Mouse (Mus musculus) kidney, embryonic 14.5 days (tissue): Measurements from ENCODE around the gene Slc22a12. TPM values are rescaled to one million over a fixed set of nuclear protein-coding genes. Genes with fewer than 3 reads are reported as not detected.

Experiments used
- ATAC-seq: fragments of 200-750 bp; cut with Nextera tagmentation; 2 replicates; pipeline ENCODE4 v1.8.0; 2017; ENCODE audit warnings: moderate number of reproducible peaks, mild to moderate bottlenecking, moderate TSS enrichment, moderate library complexity; ENCODE audit not compliant: low FRiP score, low TSS enrichment
- H3K27ac ChIP-seq: fragments of 300-500 bp; sonication (generic); 2 replicates; pipeline ENCODE4 v1.5.1; 2014; ENCODE audit warnings: low read depth, mild to moderate bottlenecking, low read length, moderate library complexity, mixed read lengths
- H3K27me3 ChIP-seq: fragments of 300-500 bp; sonication (generic); 2 replicates; pipeline ENCODE4 v1.6.1; 2014; ENCODE audit warnings: mild to moderate bottlenecking, low read length; ENCODE audit not compliant: control insufficient read depth, insufficient read depth
- H3K36me3 ChIP-seq: fragments of 300-500 bp; sonication (generic); 2 replicates; pipeline ENCODE4 v1.6.1; 2014; ENCODE audit warnings: low read length, mixed read lengths; ENCODE audit not compliant: control insufficient read depth, insufficient read depth
- H3K4me1 ChIP-seq: fragments of 300-500 bp; sonication (generic); 2 replicates; pipeline ENCODE4 v1.6.1; 2014; ENCODE audit warnings: low read length, mixed read lengths; ENCODE audit not compliant: control insufficient read depth, insufficient read depth
- H3K4me2 ChIP-seq: fragments of 300-500 bp; sonication (generic); replicated peaks from 2 replicates; pipeline ENCODE4 v1.6.1; 2014; ENCODE audit warnings: low read depth, mild to moderate bottlenecking, low read length
- H3K4me3 ChIP-seq: fragments of 300-500 bp; sonication (generic); 2 replicates; pipeline ENCODE4 v1.5.1; 2014; ENCODE audit warnings: mild to moderate bottlenecking, low read length
- H3K9ac ChIP-seq: fragments of 300-500 bp; sonication (generic); 2 replicates; pipeline ENCODE4 v1.6.1; 2014; ENCODE audit warnings: low read depth, mild to moderate bottlenecking, low read length, moderate library complexity
- H3K9me3 ChIP-seq: fragments of 300-500 bp; sonication (generic); 2 replicates; pipeline ENCODE4 v1.6.1; 2016; ENCODE audit warnings: low read length; ENCODE audit not compliant: control insufficient read depth
- WGBS: fragments of 180-500 bp; shearing (Covaris S2); extraction: QIAGEN DNeasy Blood & Tissue Kit; methylation state at CpG from one replicate; pipeline ENCODE4 v1.1.7; 2014; 5-methylcytosine and 5-hydroxymethylcytosine counted together
- polyA plus RNA-seq: library from polyadenylated mRNA; unstranded; fragments of >200 nt; fragmentation: Nextera tagmentation; extraction: Ambion mirVana; gene quantifications from 2 replicates; pipeline ENCODE4 v1.2.1, GENCODE M21; 2014

Gene Slc22a12
- polyA plus RNA-seq, 1 experiment from 2014 or later, result 1.8 TPM

DNA sequence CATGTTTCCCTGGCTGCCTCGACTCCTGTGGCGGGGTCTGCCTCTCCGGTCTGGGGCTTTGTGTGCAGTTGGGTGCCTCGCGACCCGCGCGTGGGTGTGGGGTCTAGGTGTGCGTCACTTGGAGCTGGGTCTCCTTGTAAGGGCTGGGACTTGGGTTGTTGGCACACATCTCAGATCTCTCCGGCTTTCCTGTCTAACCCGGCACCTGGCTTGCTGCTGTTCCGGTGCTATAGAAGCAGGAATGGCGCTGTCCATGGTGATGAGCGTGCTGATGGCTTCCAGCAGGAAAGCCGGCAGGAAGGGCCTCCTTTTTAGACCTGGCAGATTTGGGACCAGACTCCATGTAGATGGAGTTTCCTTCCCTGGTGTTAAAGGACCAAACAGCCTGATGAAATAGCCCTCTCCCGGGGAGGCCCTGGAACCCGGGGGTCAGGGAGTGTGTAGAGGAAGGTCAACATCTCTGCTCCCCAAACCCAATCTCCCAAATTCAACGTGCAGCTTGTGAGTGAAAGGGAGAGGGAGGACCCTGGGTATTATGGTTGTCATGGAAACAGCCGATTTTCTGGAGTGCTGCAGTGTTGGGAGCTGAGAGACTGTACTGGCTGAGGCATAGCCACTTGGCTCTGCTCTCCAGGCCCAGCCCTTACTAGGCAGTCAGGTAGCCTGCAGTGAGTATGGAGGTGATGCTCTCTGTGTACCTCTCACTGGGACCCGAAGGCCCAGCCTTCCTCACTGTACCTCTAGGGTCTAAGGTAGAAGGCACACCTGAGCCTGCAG is 40.1 kb downstream of the Slc22a12 start:
- H3K36me3 ChIP-seq, result no peaks in the 10 kb centered on the region
- no peaks in the 10 kb centered on the region for H3K9me3 ChIP-seq
- peaks cover 29% of the 10 kb centered on the region; the same call in 1 of the 2 replicates for H3K4me1 ChIP-seq
- ATAC-seq, result peak; percentile 10; the same call in 1 of the 2 replicates
- H3K27ac ChIP-seq, result no peak overlapping the region
- H3K27me3 ChIP-seq, result peaks cover 47% of the 10 kb centered on the region
- H3K9ac ChIP-seq, result no peak overlapping the region
- WGBS, result 4% methylated on average over 20 of the region's 20 CpGs
- H3K4me3 ChIP-seq, result peak overlapping the region; percentile 24
- peak overlapping the region; percentile 62 for H3K4me2 ChIP-seq

DNA sequence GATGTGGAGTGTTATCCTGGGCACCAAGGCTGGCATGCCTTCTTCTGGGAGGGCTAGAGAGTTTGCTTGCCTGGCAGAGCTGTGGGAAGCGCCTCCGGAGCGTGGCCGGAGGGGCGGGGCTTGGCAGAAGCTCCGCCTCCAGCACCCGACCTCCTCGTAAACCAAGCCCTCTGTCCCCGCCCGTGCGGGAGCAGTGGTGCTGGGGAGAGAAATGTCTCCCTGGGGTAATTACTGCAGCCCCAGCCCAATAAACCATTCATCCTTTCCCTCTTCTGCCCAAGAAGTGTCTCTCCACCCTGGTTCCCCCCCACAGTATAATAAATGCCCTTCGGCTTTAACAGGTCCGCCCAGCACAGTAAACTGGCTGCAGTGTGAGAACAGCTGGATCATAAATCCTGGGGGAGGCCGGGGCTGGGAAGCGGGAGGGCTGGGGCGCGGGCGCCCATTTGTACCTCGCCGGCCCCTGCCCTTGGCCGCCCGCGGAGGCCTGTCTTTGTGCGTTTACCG is 40.7 kb downstream of the Slc22a12 start:
- H3K4me1 ChIP-seq, result peaks cover 28% of the 10 kb centered on the region; the same call in 1 of the 2 replicates
- peaks cover 48% of the 10 kb centered on the region for H3K27me3 ChIP-seq
- under 1% methylated on average over 19 of the region's 25 CpGs for WGBS
- H3K4me3 ChIP-seq, result peak overlapping the region; percentile 24
- peak; percentile 57 for ATAC-seq
- no peak overlapping the region for H3K9ac ChIP-seq
- no peaks in the 10 kb centered on the region for H3K36me3 ChIP-seq
- no peak overlapping the region for H3K27ac ChIP-seq
- H3K9me3 ChIP-seq, result no peaks in the 10 kb centered on the region
- H3K4me2 ChIP-seq, result peak overlapping the region; percentile 62

DNA sequence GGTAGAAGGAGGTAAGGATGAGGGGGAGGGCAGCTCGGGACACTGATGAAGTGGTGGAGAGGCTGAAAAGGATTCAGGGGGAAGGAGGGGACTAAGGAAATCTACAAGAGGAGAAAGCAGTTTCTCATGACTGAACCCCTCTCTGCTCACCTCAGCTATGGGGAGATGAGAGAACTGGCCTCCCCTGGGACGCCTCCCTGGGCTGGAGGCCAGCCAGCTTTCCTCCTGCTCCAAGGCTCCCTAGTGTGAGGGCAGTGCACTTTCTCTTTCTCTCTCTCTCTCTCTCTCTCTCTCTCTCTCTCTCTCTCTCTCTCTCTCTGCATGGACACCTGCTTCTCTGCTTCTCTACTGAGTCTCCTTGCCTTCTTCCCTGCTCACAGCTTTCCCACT is 42.2 kb downstream of the Slc22a12 start:
- ATAC-seq, result no peak
- no peak overlapping the region for H3K4me2 ChIP-seq
- no peak overlapping the region for H3K4me3 ChIP-seq
- 39% methylated on average over 2 of the region's 2 CpGs for WGBS
- H3K36me3 ChIP-seq, result no peaks in the 10 kb centered on the region
- H3K4me1 ChIP-seq, result peaks cover 34% of the 10 kb centered on the region; the same call in 1 of the 2 replicates
- peaks cover 53% of the 10 kb centered on the region for H3K27me3 ChIP-seq
- H3K9ac ChIP-seq, result no peak overlapping the region
- no peak overlapping the region for H3K27ac ChIP-seq
- no peaks in the 10 kb centered on the region for H3K9me3 ChIP-seq

DNA sequence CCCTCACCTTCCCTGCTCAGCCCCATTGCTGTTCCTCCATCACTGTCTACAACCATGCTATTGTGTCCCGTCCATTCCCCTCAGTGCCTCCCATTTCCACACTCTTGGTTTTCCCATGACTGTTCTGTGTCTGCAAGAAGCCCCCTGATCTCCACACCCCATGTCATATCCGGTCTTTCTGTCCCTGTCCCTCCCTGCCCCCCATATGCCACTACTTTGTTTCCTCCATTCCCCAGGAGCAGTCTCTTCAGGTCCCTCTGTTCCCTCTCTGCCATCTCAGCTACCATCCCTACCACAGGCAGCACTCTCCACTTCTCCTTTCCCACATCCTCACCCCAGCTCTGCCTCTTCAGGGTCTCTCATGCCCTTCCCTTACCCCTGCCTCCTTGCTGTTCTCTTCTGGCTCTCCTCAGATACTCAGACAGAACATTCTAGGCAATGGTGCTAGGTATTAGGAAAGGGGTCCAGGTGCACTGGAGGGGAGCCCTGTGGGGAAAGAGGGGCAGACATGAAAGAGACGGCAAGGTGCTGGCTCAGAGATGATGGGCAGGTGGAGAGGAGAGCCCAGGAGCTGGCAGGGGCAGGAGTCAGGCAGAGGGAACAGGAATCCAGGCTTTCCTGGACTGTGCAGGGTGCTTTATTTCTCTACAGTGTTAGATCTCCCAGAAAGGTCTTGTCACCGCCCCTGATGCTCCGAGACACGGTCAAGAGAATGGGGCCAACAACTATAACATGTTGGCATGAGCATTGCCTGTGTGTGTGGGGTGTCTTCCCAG is 42.8 kb downstream of the Slc22a12 start:
- H3K9ac ChIP-seq, result no peak overlapping the region
- 52% methylated on average over 6 of the region's 6 CpGs for WGBS
- H3K4me3 ChIP-seq, result no peak overlapping the region
- no peak overlapping the region for H3K4me2 ChIP-seq
- H3K27ac ChIP-seq, result no peak overlapping the region
- peaks cover 59% of the 10 kb centered on the region for H3K27me3 ChIP-seq
- no peaks in the 10 kb centered on the region for H3K9me3 ChIP-seq
- ATAC-seq, result no peak
- peaks cover 34% of the 10 kb centered on the region; the same call in 1 of the 2 replicates for H3K4me1 ChIP-seq
- H3K36me3 ChIP-seq, result no peaks in the 10 kb centered on the region

DNA sequence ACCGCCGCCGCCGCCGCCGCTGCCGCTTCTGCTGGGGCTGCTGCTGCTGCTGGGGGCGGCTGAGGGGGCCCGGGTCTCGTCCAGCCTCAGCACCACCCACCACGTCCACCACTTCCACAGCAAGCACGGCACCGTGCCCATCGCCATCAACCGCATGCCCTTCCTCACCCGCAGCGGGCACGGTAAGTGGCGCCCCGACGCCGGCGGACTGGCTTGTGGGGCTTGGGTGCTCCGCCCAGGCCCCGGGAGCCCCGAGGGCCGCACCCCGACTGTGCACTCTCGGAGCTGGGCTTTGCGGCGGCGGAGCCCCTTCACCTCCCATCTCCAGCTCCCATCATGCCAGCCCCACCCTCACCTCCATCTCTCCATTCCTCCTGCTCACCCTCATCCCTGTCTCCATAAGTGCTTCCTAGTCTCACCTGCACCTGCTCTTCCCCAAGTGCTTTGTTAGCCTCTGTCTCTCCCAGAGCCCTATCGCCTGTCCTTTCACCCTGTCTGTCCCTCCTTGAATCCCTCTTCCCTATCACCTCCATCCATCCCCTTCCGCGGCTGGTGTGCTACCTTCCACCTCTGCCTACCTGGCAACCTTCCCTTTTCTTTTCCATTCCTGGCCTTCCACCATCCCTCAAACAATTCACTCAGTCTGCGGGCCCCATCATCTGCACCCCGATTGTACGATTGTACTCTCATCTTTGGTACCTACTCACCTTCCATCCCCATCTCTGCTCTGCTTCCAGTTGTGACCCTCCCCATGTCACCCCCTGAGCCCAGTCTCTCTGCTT is 44.3 kb downstream of the Slc22a12 start:
- Histone ChIP-seq H3K27me3 (peaks cover 64% of the 10 kb centered on the region), H3K27ac (no peak overlapping the region), H3K36me3 (no peaks in the 10 kb centered on the region), H3K9ac (peak overlapping the region; percentile 66; the same call in 1 of the 2 replicates), H3K4me3 (peak overlapping the region; percentile 60), H3K4me2 (peak overlapping the region; percentile 91), H3K4me1 (peaks cover 29% of the 10 kb centered on the region; the same call in 1 of the 2 replicates), H3K9me3 (no peaks in the 10 kb centered on the region)
- no peak for ATAC-seq
- 5% methylated on average over 27 of the region's 38 CpGs for WGBS

DNA sequence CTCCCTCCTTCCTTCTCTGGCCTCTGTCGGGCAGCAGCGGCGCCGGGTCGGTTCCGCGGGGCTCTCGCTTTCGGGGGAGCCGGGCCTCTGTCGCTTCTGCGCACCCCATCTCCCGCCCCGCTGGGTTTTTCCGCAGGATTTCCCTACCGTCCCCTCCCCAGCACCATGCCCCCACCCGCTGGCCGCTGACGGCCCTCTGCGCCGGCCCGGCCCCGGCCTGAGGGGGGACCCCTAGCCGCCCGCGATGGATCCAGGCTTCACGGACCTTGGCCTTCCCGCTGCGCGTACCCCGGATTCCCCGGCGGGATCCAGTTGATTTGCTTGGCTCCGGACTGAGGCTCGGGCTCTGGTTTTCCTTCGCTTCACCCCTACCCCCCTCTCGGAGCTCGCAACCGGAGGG is 45.0 kb downstream of the Slc22a12 start:
- peak; percentile 8; the same call in 1 of the 2 replicates for ATAC-seq
- Histone ChIP-seq H3K27ac (no peak overlapping the region), H3K27me3 (peaks cover 64% of the 10 kb centered on the region), H3K9ac (peak overlapping the region; percentile 66), H3K4me2 (peak overlapping the region; percentile 91), H3K9me3 (no peaks in the 10 kb centered on the region), H3K4me1 (peaks cover 27% of the 10 kb centered on the region; the same call in 1 of the 2 replicates), H3K36me3 (no peaks in the 10 kb centered on the region), H3K4me3 (peak overlapping the region; percentile 60)
- 0% methylated on average over 34 of the region's 39 CpGs for WGBS

DNA sequence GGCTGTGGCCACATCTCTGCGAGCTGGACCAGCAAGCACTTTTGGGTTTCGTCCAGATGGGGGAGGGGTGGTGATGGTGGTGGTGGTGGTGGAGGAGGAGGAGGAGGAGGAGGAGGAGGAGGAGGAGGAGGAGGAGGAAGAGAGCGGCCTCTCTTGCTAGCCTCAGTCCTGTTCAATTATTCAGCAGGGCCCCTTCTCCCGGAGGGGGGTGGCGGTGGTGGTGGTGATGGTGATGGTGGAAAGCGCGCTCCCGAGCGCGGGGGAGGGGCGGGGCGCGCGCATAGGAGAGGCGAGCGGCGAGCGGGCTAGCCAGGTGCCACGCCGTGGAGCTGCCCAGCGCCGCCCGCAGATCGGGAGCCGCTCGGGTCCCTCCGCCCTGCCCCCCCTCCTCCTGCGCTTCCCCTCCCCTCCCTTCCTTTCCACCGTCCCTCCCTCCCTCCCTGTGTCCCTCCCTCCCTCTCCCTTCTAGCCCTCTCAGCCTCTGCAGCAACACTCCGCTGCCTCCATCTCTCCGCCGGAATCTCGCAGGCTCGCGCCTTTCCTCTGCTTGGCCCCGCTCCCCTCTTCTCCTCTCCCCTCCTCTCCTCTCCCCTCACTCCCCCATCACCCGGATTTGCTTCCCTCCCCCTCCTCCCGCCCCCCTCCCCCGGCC is 45.6 kb downstream of the Slc22a12 start:
- Histone ChIP-seq H3K27ac (no peak overlapping the region), H3K4me1 (peaks cover 23% of the 10 kb centered on the region; the same call in 1 of the 2 replicates), H3K4me2 (peak overlapping the region; percentile 91), H3K9ac (peak overlapping the region; percentile 66), H3K4me3 (peak overlapping the region; percentile 60), H3K27me3 (peaks cover 66% of the 10 kb centered on the region), H3K36me3 (no peaks in the 10 kb centered on the region), H3K9me3 (no peaks in the 10 kb centered on the region)
- ATAC-seq, result peak; percentile 26; the same call in 1 of the 2 replicates
- WGBS, result under 1% methylated on average over 28 of the region's 39 CpGs
